Mouse (Mus musculus) urinary bladder, postnatal 36 days (tissue): Measurements from ENCODE around the gene Gm36079.
"Not testable (repeated sequence)": the region's sequence is repeated elsewhere in the genome, so short reads cannot be mapped to it uniquely, and the experiment has no call there.

ENCODE experiments used
- DNase-seq, 2 experiments: peaks; one replicate each; pipeline ENCODE4 v3.0.0; 2022; ENCODE audit warnings: low spot score in 2 of 2, mixed read lengths in 1 of 2

Gm36079 gene

GRCm38 (mm10) chr13:120026911-120027310 is at the start of gene Gm36079:
Gm36079 (minus strand) TSS chr13:120027011.
- DNase-seq = not testable (repeated sequence)

GRCm38 (mm10) chr13:120070878-120071277 is 44.1 kb upstream of the Gm36079 start:
- DNase-seq = not testable (repeated sequence)

GRCm38 (mm10) chr13:120070012-120070598 is 43.3 kb upstream of the Gm36079 start:
- not testable (repeated sequence) for DNase-seq

GRCm38 (mm10) chr13:120063439-120064089 is 36.8 kb upstream of the Gm36079 start:
- DNase-seq = not testable (repeated sequence)

GRCm38 (mm10) chr13:120062903-120063302 is 36.1 kb upstream of the Gm36079 start:
- not testable (repeated sequence) for DNase-seq

- not testable (repeated sequence) for DNase-seq
Observed at GRCm38 (mm10) chr13:120052085-120052484, 25.3 kb upstream of the Gm36079 start, which contains the start of gene Gm21188. Gm21188 (minus strand) TSS chr13:120052194.

- DNase-seq = not testable (repeated sequence)
Observed at GRCm38 (mm10) chr13:120048608-120049007, 21.8 kb upstream of the Gm36079 start.

- DNase-seq = not testable (repeated sequence)
Observed at GRCm38 (mm10) chr13:120048186-120048585, 21.4 kb upstream of the Gm36079 start.

GRCm38 (mm10) chr13:120046422-120047209 is 19.8 kb upstream of the Gm36079 start:
- not testable (repeated sequence) for DNase-seq

- peak in 1 of 2 experiments; percentile 3 for DNase-seq
Observed at GRCm38 (mm10) chr13:120041145-120041544, 14.3 kb upstream of the Gm36079 start.

- DNase-seq = not testable (repeated sequence)
Observed at GRCm38 (mm10) chr13:120037881-120038280, 11.1 kb upstream of the Gm36079 start.

- peak in 1 of 2 experiments; percentile 12 for DNase-seq
Observed at GRCm38 (mm10) chr13:120036577-120037115, 9.8 kb upstream of the Gm36079 start.

- DNase-seq = not testable (repeated sequence)
Observed at GRCm38 (mm10) chr13:120035151-120035550, 8.3 kb upstream of the Gm36079 start.

- DNase-seq = not testable (repeated sequence)
Observed at GRCm38 (mm10) chr13:120034637-120035036, 7.8 kb upstream of the Gm36079 start.

- DNase-seq = peak in 1 of 2 experiments; percentile 19
Observed at GRCm38 (mm10) chr13:120033516-120034190, 6.8 kb upstream of the Gm36079 start.

GRCm38 (mm10) chr13:120031676-120032075 is 4.9 kb upstream of the Gm36079 start:
- DNase-seq = peak in 1 of 2 experiments; percentile 20

GRCm38 (mm10) chr13:120027368-120027767 is 557 bp upstream of the Gm36079 start:
- not testable (repeated sequence) for DNase-seq

- DNase-seq = not testable (repeated sequence)
Observed at GRCm38 (mm10) chr13:120026373-120026772, 438 bp downstream of the Gm36079 start.

- DNase-seq = not testable (repeated sequence)
Observed at GRCm38 (mm10) chr13:120025576-120025975, 1.2 kb downstream of the Gm36079 start.

GRCm38 (mm10) chr13:120025004-120025403 is 1.8 kb downstream of the Gm36079 start:
- DNase-seq = not testable (repeated sequence)

- DNase-seq = not testable (repeated sequence)
Observed at GRCm38 (mm10) chr13:120024581-120024980, 2.2 kb downstream of the Gm36079 start.
